Mouse (Mus musculus) stomach, postnatal 0 days (tissue): ENCODE measurements around the gene Gm11733.

Source experiments
- CTCF ChIP-seq: IDR thresholded peaks from 2 replicates; pipeline ENCODE4 v1.5.1; 2016; ENCODE audit warnings: antibody characterized with exemption, low read depth, mild to moderate bottlenecking, moderate library complexity
- EP300 ChIP-seq: optimal IDR thresholded peaks from 2 replicates; pipeline ENCODE3; 2016; ENCODE audit warnings: antibody characterized with exemption

- no peak for TF ChIP-seq CTCF
- TF ChIP-seq EP300: no peak
These were observed 48.2 kb downstream of the Gm11733 start for GRCm38 (mm10) chr11:117532374-117532773.
